Mouse (Mus musculus): ENCODE data around the gene Tma7.

GRCm38 (mm10) chr9:109110240-109110639 is 27.9 kb upstream of the Tma7 start:
- TF ChIP-seq GATA1 (IDR thresholded peaks at IDR 0.05; ENCODE audit: low read length) (no peak), TAL1 (IDR thresholded peaks at IDR 0.05; ENCODE audit: low read length) (no peak)

All from erythroblast, embryonic 14.5 days (primary cell).